Mouse (Mus musculus) MEL (cell line): ENCODE measurements around the gene Lsamp. TPM values are rescaled to one million over a fixed set of nuclear protein-coding genes. Genes with fewer than 3 reads are reported as not detected.
A peak's percentile ranks its signal among the peaks of the same experiment; 100 is the strongest.

Source experiments
- DNase-seq: peaks from one replicate; pipeline ENCODE4 v3.0.0; 2011; ENCODE audit warnings: low read depth, low spot score
- H3K27ac ChIP-seq: 2 replicates; pipeline ENCODE4 v1.5.1; 2012; ENCODE audit warnings: low read depth, mild to moderate bottlenecking, control low read depth, low read length, moderate library complexity; ENCODE audit not compliant: control insufficient read depth
- H3K27me3 ChIP-seq, 2 experiments: fragments of 150-350 bp in 1 of 2; sonication (generic) in 1 of 2; 2 replicates each; pipeline ENCODE4 v1.6.1; 2012; ENCODE audit warnings: low read length in 2 of 2, mild to moderate bottlenecking in 2 of 2, improper control_type of control experiment in 1 of 2, moderate library complexity in 1 of 2; ENCODE audit not compliant: insufficient read depth in 2 of 2, control insufficient read depth in 1 of 2
- H3K36me3 ChIP-seq, 2 experiments: 2 replicates each; pipeline ENCODE4 v1.6.1; 2012 to 2014; ENCODE audit warnings: low read length in 2 of 2, improper control_type of control experiment in 1 of 2, inconsistent platforms in 1 of 2, mild to moderate bottlenecking in 1 of 2; ENCODE audit not compliant: insufficient read depth in 2 of 2, control insufficient read depth in 1 of 2
- H3K4me1 ChIP-seq, 2 experiments: fragments of 150-350 bp in 1 of 2; sonication (generic) in 1 of 2; 2 replicates each; pipeline ENCODE4 v1.6.1; 2012; ENCODE audit warnings: low read length in 2 of 2, improper control_type of control experiment in 1 of 2, mild to moderate bottlenecking in 1 of 2; ENCODE audit not compliant: insufficient read depth in 2 of 2, control insufficient read depth in 1 of 2
- H3K4me3 ChIP-seq, 2 experiments: fragments of 150-350 bp in 1 of 2; sonication (generic) in 1 of 2; 2 replicates each; pipeline ENCODE4 v1.5.1; 2012; ENCODE audit warnings: low read depth in 2 of 2, low read length in 2 of 2, mild to moderate bottlenecking in 2 of 2, moderate library complexity in 2 of 2, control low read depth in 1 of 2, improper control_type of control experiment in 1 of 2; ENCODE audit not compliant: control insufficient read depth in 1 of 2, insufficient read depth in 1 of 2
- H3K79me2 ChIP-seq: 2 replicates; pipeline ENCODE4 v1.6.1; 2012; ENCODE audit warnings: mild to moderate bottlenecking, low read length, moderate library complexity; ENCODE audit not compliant: control insufficient read depth, poor library complexity, insufficient read depth
- H3K9ac ChIP-seq: 2 replicates; pipeline ENCODE4 v1.6.1; 2012; ENCODE audit warnings: low read depth, mild to moderate bottlenecking, control low read depth, low read length, moderate library complexity; ENCODE audit not compliant: control insufficient read depth, poor library complexity, severe bottlenecking
- H3K9me3 ChIP-seq: fragments of 150-350 bp; sonication (generic); replicated peaks from 2 replicates; pipeline ENCODE4 v1.6.1; 2012; ENCODE audit warnings: mild to moderate bottlenecking, low read length, improper control_type of control experiment, moderate library complexity; ENCODE audit not compliant: insufficient read depth
- BHLHE40 ChIP-seq: IDR thresholded peaks from 2 replicates; pipeline ENCODE4 v1.6.1; 2012; ENCODE audit warnings: low read depth, mild to moderate bottlenecking, inconsistent platforms, low read length, improper control_type of control experiment, borderline replicate concordance
- CHD2 ChIP-seq: IDR thresholded peaks from 2 replicates; pipeline ENCODE4 v1.6.1; 2011; ENCODE audit warnings: low read length, improper control_type of control experiment
- CTCF ChIP-seq, 3 experiments: IDR thresholded peaks in 2 of 3; conservative IDR thresholded peaks in 1 of 3; 2 replicates each; pipeline ENCODE4 v1.5.1; 2011 to 2012; ENCODE audit warnings: low read length in 3 of 3, low read depth in 2 of 3, mild to moderate bottlenecking in 2 of 3, improper control_type of control experiment in 1 of 3, inconsistent platforms in 1 of 3, mixed read lengths in 1 of 3, moderate library complexity in 1 of 3; ENCODE audit not compliant: control insufficient read depth in 1 of 3, insufficient read depth in 1 of 3, poor library complexity in 1 of 3, severe bottlenecking in 1 of 3
- EP300 ChIP-seq, 2 experiments: IDR thresholded peaks; 2 replicates each; pipeline ENCODE4 v1.6.1; 2011; ENCODE audit warnings: improper control_type of control experiment in 2 of 2, low read length in 2 of 2, low read depth in 1 of 2, mild to moderate bottlenecking in 1 of 2
- ETS1 ChIP-seq: IDR thresholded peaks from 2 replicates; pipeline ENCODE4 v1.6.1; 2012; ENCODE audit warnings: low read depth, mild to moderate bottlenecking, inconsistent platforms, low read length, improper control_type of control experiment, moderate library complexity
- HCFC1 ChIP-seq: IDR thresholded peaks from 2 replicates; pipeline ENCODE4 v1.6.1; 2012; ENCODE audit warnings: low read depth, mild to moderate bottlenecking, inconsistent platforms, low read length, improper control_type of control experiment, moderate library complexity
- MAFK ChIP-seq: IDR thresholded peaks from 2 replicates; pipeline ENCODE4 v1.6.1; 2011; ENCODE audit warnings: low read depth, mild to moderate bottlenecking, low read length, improper control_type of control experiment, borderline replicate concordance
- MYB ChIP-seq: IDR thresholded peaks from 2 replicates; pipeline ENCODE4 v1.6.1; 2011; ENCODE audit warnings: mild to moderate bottlenecking, low read depth, low read length, improper control_type of control experiment
- NELFE ChIP-seq: IDR thresholded peaks from 2 replicates; pipeline ENCODE4 v1.6.1; 2011; ENCODE audit warnings: low read depth, low read length, improper control_type of control experiment
- NRF1 ChIP-seq: IDR thresholded peaks from 2 replicates; pipeline ENCODE4 v1.6.1; 2014; ENCODE audit warnings: low read depth, mild to moderate bottlenecking, inconsistent platforms, low read length, improper control_type of control experiment, moderate library complexity; ENCODE audit not compliant: poor library complexity, insufficient read depth, severe bottlenecking
- POLR2A ChIP-seq, 2 experiments: IDR thresholded peaks; 2 replicates each; pipeline ENCODE4 v1.6.1; 2011 to 2012; ENCODE audit warnings: low read length in 2 of 2, mild to moderate bottlenecking in 2 of 2, control low read depth in 1 of 2, improper control_type of control experiment in 1 of 2, low read depth in 1 of 2, moderate library complexity in 1 of 2; ENCODE audit not compliant: control insufficient read depth in 1 of 2, insufficient read depth in 1 of 2, poor library complexity in 1 of 2
- POLR2AphosphoS2 ChIP-seq: IDR thresholded peaks from 2 replicates; pipeline ENCODE4 v1.6.1; 2011; ENCODE audit warnings: low read length, improper control_type of control experiment
- RAD21 ChIP-seq: IDR thresholded peaks from 2 replicates; pipeline ENCODE4 v1.6.1; 2011; ENCODE audit warnings: mild to moderate bottlenecking, low read depth, low read length, improper control_type of control experiment
- SIN3A ChIP-seq: IDR thresholded peaks from 2 replicates; pipeline ENCODE4 v1.6.1; 2012; ENCODE audit warnings: low read length, improper control_type of control experiment, inconsistent platforms
- SMC3 ChIP-seq: IDR thresholded peaks from 2 replicates; pipeline ENCODE4 v1.6.1; 2011; ENCODE audit warnings: low read depth, low read length, improper control_type of control experiment
- TBP ChIP-seq: IDR thresholded peaks from 2 replicates; pipeline ENCODE4 v1.8.0; 2011; ENCODE audit warnings: low read depth, low read length, improper control_type of control experiment
- USF1 ChIP-seq: IDR thresholded peaks from 2 replicates; pipeline ENCODE4 v1.6.1; 2014; ENCODE audit warnings: low read depth, mild to moderate bottlenecking, inconsistent platforms, low read length, improper control_type of control experiment, moderate library complexity
- USF2 ChIP-seq, 2 experiments: IDR thresholded peaks; 2 replicates each; pipeline ENCODE4 v1.6.1; 2011 to 2012; ENCODE audit warnings: improper control_type of control experiment in 2 of 2, low read length in 2 of 2, borderline replicate concordance in 1 of 2, inconsistent platforms in 1 of 2, low read depth in 1 of 2, mild to moderate bottlenecking in 1 of 2; ENCODE audit not compliant: insufficient read depth in 1 of 2
- polyA plus RNA-seq, 2 experiments: library from polyadenylated mRNA; stranded (reverse) in 1 of 2; unstranded in 1 of 2; fragments of >175 nt in 1 of 2; fragments of >200 nt in 1 of 2; gene quantifications; 2 replicates each; pipeline versions ENCODE4 v1.2.1 to v1.2.4; 2012; ENCODE audit warnings: low replicate concordance in 2 of 2, low read depth in 1 of 2; ENCODE audit not compliant: insufficient read length in 2 of 2, insufficient read depth in 1 of 2, missing spikeins in 1 of 2
- total RNA-seq: library from RNA; depleted of rRNA; stranded (reverse); fragments of 300-350 nt; gene quantifications from 2 replicates; pipeline ENCODE4 v1.2.3, GENCODE M21; 2012

The Lsamp gene
- total and polyA plus RNA-seq, 3 experiments = 0.42 TPM; not detected in 2

GRCm38 (mm10) chr16:41692435-41692834, 1708.3 kb downstream of the Lsamp start:
- peak; percentile 30 for DNase-seq
- TF ChIP-seq SMC3 (peak; percentile 26; the same call in 1 of the 2 replicates), CTCF (IDR thresholded peaks at IDR 0.05 in 2 of 3, conservative IDR thresholded peaks at IDR 0.05 in 1 of 3; ENCODE audit: control insufficient read depth in 1 of 3, insufficient read depth in 1 of 3, low read depth in 2 of 3, low read length in 3 of 3, poor library complexity in 1 of 3, severe bottlenecking in 1 of 3) (peak; percentile 9 to 45 (median 24); a peak in 4 of 6 replicates), POLR2AphosphoS2 (no peak)
- no peaks in the 10 kb centered on the region for H3K9me3 ChIP-seq
- no peak overlapping the region for H3K9ac ChIP-seq
- H3K27ac ChIP-seq = no peak overlapping the region
- no peaks in the 10 kb centered on the region for H3K27me3 ChIP-seq
- H3K36me3 ChIP-seq = no peaks in the 10 kb centered on the region
- H3K4me3 ChIP-seq = no peak overlapping the region
- no peaks in the 10 kb centered on the region for H3K4me1 ChIP-seq
- no peaks in the 10 kb centered on the region for H3K79me2 ChIP-seq

- H3K4me1 ChIP-seq = no peaks in the 10 kb centered on the region
- DNase-seq = no peak
- no peaks in the 10 kb centered on the region for H3K27me3 ChIP-seq
- H3K4me3 ChIP-seq = no peak overlapping the region
- H3K9me3 ChIP-seq = no peaks in the 10 kb centered on the region
- no peak for TF ChIP-seq POLR2A (IDR thresholded peaks at IDR 0.05; ENCODE audit: control insufficient read depth in 1 of 2, insufficient read depth in 1 of 2, low read depth in 1 of 2, low read length in 2 of 2, poor library complexity in 1 of 2)
- TF ChIP-seq ETS1 = no peak
- TF ChIP-seq CTCF (IDR thresholded peaks at IDR 0.05 in 2 of 3, conservative IDR thresholded peaks at IDR 0.05 in 1 of 3; ENCODE audit: control insufficient read depth in 1 of 3, insufficient read depth in 1 of 3, low read depth in 2 of 3, low read length in 3 of 3, poor library complexity in 1 of 3, severe bottlenecking in 1 of 3) = no peak
- TF ChIP-seq EP300 (IDR thresholded peaks at IDR 0.05; ENCODE audit: low read depth in 1 of 2, low read length in 2 of 2) = no peak
- TF ChIP-seq POLR2AphosphoS2 = no peak
- TF ChIP-seq RAD21 = no peak
- TF ChIP-seq NELFE = no peak
- no peak for TF ChIP-seq USF2 (IDR thresholded peaks at IDR 0.05; ENCODE audit: borderline replicate concordance in 1 of 2, insufficient read depth in 1 of 2, low read depth in 1 of 2, low read length in 2 of 2)
- H3K36me3 ChIP-seq = no peaks in the 10 kb centered on the region
- H3K9ac ChIP-seq = no peak overlapping the region
- no peaks in the 10 kb centered on the region for H3K79me2 ChIP-seq
- H3K27ac ChIP-seq = no peak overlapping the region
Measured at GRCm38 (mm10) chr16:41701790-41702428, 1717.7 kb downstream of the Lsamp start.

GRCm38 (mm10) chr16:41728900-41729585, 1744.9 kb downstream of the Lsamp start:
- TF ChIP-seq TBP (no peak), RAD21 (no peak), SIN3A (no peak), NRF1 (no peak), NELFE (no peak), POLR2A (IDR thresholded peaks at IDR 0.05; ENCODE audit: control insufficient read depth in 1 of 2, insufficient read depth in 1 of 2, low read depth in 1 of 2, low read length in 2 of 2, poor library complexity in 1 of 2) (no peak), CHD2 (no peak), HCFC1 (no peak), POLR2AphosphoS2 (no peak), SMC3 (no peak), BHLHE40 (no peak), MYB (no peak), USF1 (no peak), MAFK (no peak)
- no peaks in the 10 kb centered on the region for H3K36me3 ChIP-seq

More at GRCm38 (mm10) chr16:41728900-41729585, 1744.9 kb downstream of the Lsamp start:
- Histone ChIP-seq H3K4me3 (no peak overlapping the region), H3K4me1 (no peaks in the 10 kb centered on the region), H3K79me2 (no peaks in the 10 kb centered on the region), H3K9me3 (no peaks in the 10 kb centered on the region), H3K9ac (no peak overlapping the region), H3K27ac (no peak overlapping the region), H3K27me3 (no peaks in the 10 kb centered on the region)
- DNase-seq = no peak
